Mouse (Mus musculus): Measurements from ENCODE around the gene Themis. TPM values are rescaled to one million over a fixed set of nuclear protein-coding genes. Genes with fewer than 3 reads are reported as not detected.

Themis gene
- polyA plus RNA-seq, 1 experiment from 2014 or later: not detected

- no peaks in the 10 kb centered on the region for H3K9me3 ChIP-seq (ENCODE audit: control insufficient read depth, low read length)
- no peak overlapping the region for H3K27ac ChIP-seq (ENCODE audit: low read length)
- H3K9ac ChIP-seq (replicated peaks; ENCODE audit: low read depth, low read length): no peak overlapping the region
- no peak overlapping the region for H3K4me3 ChIP-seq (replicated peaks; ENCODE audit: low read length)
- H3K36me3 ChIP-seq (ENCODE audit: control insufficient read depth, insufficient read depth): no peaks in the 10 kb centered on the region
- H3K4me1 ChIP-seq (replicated peaks; ENCODE audit: control insufficient read depth, insufficient read depth, low read length): peaks cover 7% of the 10 kb centered on the region
- peak; percentile 77 for ATAC-seq
- WGBS: 27% methylated on average over 7 of the region's 7 CpGs
- no peak overlapping the region for H3K4me2 ChIP-seq (ENCODE audit: low read length)
- H3K27me3 ChIP-seq (replicated peaks; ENCODE audit: control insufficient read depth, insufficient read depth, low read length): no peaks in the 10 kb centered on the region
Observed at GRCm38 (mm10) chr10:28843755-28844717, 175.9 kb downstream of the Themis start.

- no peak overlapping the region for H3K9ac ChIP-seq (replicated peaks; ENCODE audit: low read depth, low read length)
- H3K4me2 ChIP-seq (ENCODE audit: low read length): no peak overlapping the region
- no peaks in the 10 kb centered on the region for H3K36me3 ChIP-seq (ENCODE audit: control insufficient read depth, insufficient read depth)
- no peak overlapping the region for H3K27ac ChIP-seq (ENCODE audit: low read length)
- 85% methylated on average over 2 of the region's 2 CpGs for WGBS
- ATAC-seq: no peak
- no peaks in the 10 kb centered on the region for H3K27me3 ChIP-seq (replicated peaks; ENCODE audit: control insufficient read depth, insufficient read depth, low read length)
- no peaks in the 10 kb centered on the region for H3K9me3 ChIP-seq (ENCODE audit: control insufficient read depth, low read length)
- H3K4me3 ChIP-seq (replicated peaks; ENCODE audit: low read length): no peak overlapping the region
- no peaks in the 10 kb centered on the region for H3K4me1 ChIP-seq (replicated peaks; ENCODE audit: control insufficient read depth, insufficient read depth, low read length)
Observed at GRCm38 (mm10) chr10:28856154-28856553, 188.0 kb downstream of the Themis start.

GRCm38 (mm10) chr10:28870580-28871354, 202.6 kb downstream of the Themis start:
- Histone ChIP-seq H3K27me3 (replicated peaks; ENCODE audit: control insufficient read depth, insufficient read depth, low read length) (no peaks in the 10 kb centered on the region), H3K4me3 (replicated peaks; ENCODE audit: low read length) (no peak overlapping the region), H3K27ac (ENCODE audit: low read length) (no peak overlapping the region), H3K4me2 (ENCODE audit: low read length) (no peak overlapping the region), H3K36me3 (ENCODE audit: control insufficient read depth, insufficient read depth) (no peaks in the 10 kb centered on the region), H3K4me1 (replicated peaks; ENCODE audit: control insufficient read depth, insufficient read depth, low read length) (no peaks in the 10 kb centered on the region), H3K9ac (replicated peaks; ENCODE audit: low read depth, low read length) (no peak overlapping the region), H3K9me3 (ENCODE audit: control insufficient read depth, low read length) (no peaks in the 10 kb centered on the region)
- ATAC-seq: no peak
- 70% methylated on average over 4 of the region's 4 CpGs for WGBS

GRCm38 (mm10) chr10:28874605-28875004, 206.4 kb downstream of the Themis start:
- H3K4me3 ChIP-seq (replicated peaks; ENCODE audit: low read length): no peak overlapping the region
- no peaks in the 10 kb centered on the region for H3K27me3 ChIP-seq (replicated peaks; ENCODE audit: control insufficient read depth, insufficient read depth, low read length)
- H3K36me3 ChIP-seq (ENCODE audit: control insufficient read depth, insufficient read depth): no peaks in the 10 kb centered on the region
- H3K4me1 ChIP-seq (replicated peaks; ENCODE audit: control insufficient read depth, insufficient read depth, low read length): no peaks in the 10 kb centered on the region
- no peak overlapping the region for H3K9ac ChIP-seq (replicated peaks; ENCODE audit: low read depth, low read length)
- H3K4me2 ChIP-seq (ENCODE audit: low read length): no peak overlapping the region
- WGBS: 61% methylated on average over 4 of the region's 4 CpGs
- H3K27ac ChIP-seq (ENCODE audit: low read length): no peak overlapping the region
- no peaks in the 10 kb centered on the region for H3K9me3 ChIP-seq (ENCODE audit: control insufficient read depth, low read length)
- peak; percentile 58 for ATAC-seq

- 95% methylated on average over 1 of the region's 1 CpGs for WGBS
- no peak for ATAC-seq
- H3K4me2 ChIP-seq (ENCODE audit: low read length): no peak overlapping the region
Observed at GRCm38 (mm10) chr10:28887643-28888042, 219.5 kb downstream of the Themis start.

GRCm38 (mm10) chr10:28890886-28891285, 222.7 kb downstream of the Themis start:
- Histone ChIP-seq H3K9ac (replicated peaks; ENCODE audit: low read depth, low read length) (no peak overlapping the region), H3K27me3 (replicated peaks; ENCODE audit: control insufficient read depth, insufficient read depth, low read length) (no peaks in the 10 kb centered on the region), H3K4me3 (replicated peaks; ENCODE audit: low read length) (no peak overlapping the region), H3K27ac (ENCODE audit: low read length) (no peak overlapping the region), H3K36me3 (ENCODE audit: control insufficient read depth, insufficient read depth) (no peaks in the 10 kb centered on the region), H3K9me3 (ENCODE audit: control insufficient read depth, low read length) (no peaks in the 10 kb centered on the region), H3K4me2 (ENCODE audit: low read length) (no peak overlapping the region), H3K4me1 (replicated peaks; ENCODE audit: control insufficient read depth, insufficient read depth, low read length) (no peaks in the 10 kb centered on the region)
- no peak for ATAC-seq
- 97% methylated on average over 2 of the region's 2 CpGs for WGBS

More at GRCm38 (mm10) chr10:28887643-28888042, 219.5 kb downstream of the Themis start:
- no peaks in the 10 kb centered on the region for H3K4me1 ChIP-seq (replicated peaks; ENCODE audit: control insufficient read depth, insufficient read depth, low read length)
- H3K4me3 ChIP-seq (replicated peaks; ENCODE audit: low read length): no peak overlapping the region
- no peaks in the 10 kb centered on the region for H3K36me3 ChIP-seq (ENCODE audit: control insufficient read depth, insufficient read depth)
- H3K9me3 ChIP-seq (ENCODE audit: control insufficient read depth, low read length): no peaks in the 10 kb centered on the region
- no peaks in the 10 kb centered on the region for H3K27me3 ChIP-seq (replicated peaks; ENCODE audit: control insufficient read depth, insufficient read depth, low read length)
- H3K9ac ChIP-seq (replicated peaks; ENCODE audit: low read depth, low read length): no peak overlapping the region
- no peak overlapping the region for H3K27ac ChIP-seq (ENCODE audit: low read length)

- WGBS: 58% methylated on average over 1 of the region's 1 CpGs
- Histone ChIP-seq H3K36me3 (ENCODE audit: control insufficient read depth, insufficient read depth) (no peaks in the 10 kb centered on the region), H3K27me3 (replicated peaks; ENCODE audit: control insufficient read depth, insufficient read depth, low read length) (no peaks in the 10 kb centered on the region), H3K9ac (replicated peaks; ENCODE audit: low read depth, low read length) (no peak overlapping the region), H3K27ac (ENCODE audit: low read length) (no peak overlapping the region), H3K4me2 (ENCODE audit: low read length) (no peak overlapping the region), H3K4me1 (replicated peaks; ENCODE audit: control insufficient read depth, insufficient read depth, low read length) (no peaks in the 10 kb centered on the region), H3K4me3 (replicated peaks; ENCODE audit: low read length) (no peak overlapping the region), H3K9me3 (ENCODE audit: control insufficient read depth, low read length) (no peaks in the 10 kb centered on the region)
- ATAC-seq: no peak
Observed at GRCm38 (mm10) chr10:28898351-28898750, 230.2 kb downstream of the Themis start.

Data from forebrain, embryonic 16.5 days (tissue).